Comparison of ENCODE assay signal across 8 mouse cellular contexts in the genomic region with DNA sequence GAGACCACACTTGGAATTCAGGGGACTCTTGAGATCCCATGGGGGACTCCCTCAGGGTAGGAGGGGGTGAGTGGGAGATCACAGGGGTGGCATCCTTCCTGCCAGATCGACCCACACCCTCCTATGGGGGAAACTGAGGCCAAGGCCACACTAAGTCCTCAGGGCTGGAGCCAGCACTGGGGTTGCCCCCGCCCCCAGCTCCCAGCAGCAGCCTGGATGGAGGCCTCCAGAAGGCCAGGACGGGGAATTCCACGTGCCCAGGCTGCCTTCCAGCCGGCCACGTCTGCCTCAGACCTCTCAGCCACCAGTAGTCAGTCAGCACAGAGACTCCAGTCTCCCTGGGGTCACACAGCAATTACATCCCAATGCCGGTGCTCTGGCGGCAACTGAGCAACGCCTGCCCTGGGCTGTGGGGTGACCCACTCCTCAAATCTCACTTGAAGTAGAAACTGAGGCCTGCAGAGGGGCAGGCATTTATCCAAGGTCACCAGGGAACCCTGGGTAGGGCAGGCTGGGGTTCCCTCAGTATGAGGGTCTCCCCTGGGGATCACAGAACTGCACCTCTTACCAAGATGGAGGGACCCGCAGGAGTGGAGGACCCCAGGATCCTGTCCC. TPM values are rescaled to one million over a fixed set of nuclear protein-coding genes. Genes with fewer than 3 reads are reported as not detected.
DNase-seq lines count a peak whose midpoint lies in the region; ATAC-seq lines count a peak whose summit lies in the region.

No protein-coding gene starts in this region.

- peak overlapping the region; percentile 85 for H3K4me2 ChIP-seq in intestine, embryonic 15.5 days (replicated peaks)
- H3K4me2 ChIP-seq in limb, embryonic 13.5 days (replicated peaks) = peak overlapping the region; percentile 85
- H3K4me2 ChIP-seq in neural tube, embryonic 11.5 days (ENCODE audit: low read depth) = no peak overlapping the region

- peak overlapping the region; percentile 71 for H3K27ac ChIP-seq in intestine, embryonic 15.5 days
- H3K27ac ChIP-seq in limb, embryonic 13.5 days = peak overlapping the region; percentile 48
- H3K27ac ChIP-seq in neural tube, embryonic 11.5 days (ENCODE audit: low read depth, low read length) = no peak overlapping the region

- DNase-seq in right cerebral cortex, postnatal 25 days = peak; percentile 29
- no peak for DNase-seq in right cerebral cortex, adult 2 months (ENCODE audit: low spot score in 2 of 2)
- DNase-seq in cerebellum, adult 9-10 months = peak; percentile 77
- DNase-seq in gastrocnemius, postnatal 14 days = peak; percentile 82
- DNase-seq in neural tube, embryonic 11.5 days (ENCODE audit: low spot score) = peak; percentile 12

- 45% methylated on average over 10 of the region's 10 CpGs for WGBS in intestine, embryonic 15.5 days
- 33% methylated on average over 10 of the region's 10 CpGs for WGBS in limb, embryonic 13.5 days
- WGBS in neural tube, embryonic 11.5 days = 20% methylated on average over 9 of the region's 10 CpGs

- H3K4me1 ChIP-seq in intestine, embryonic 15.5 days (replicated peaks) = peaks cover 36% of the 10 kb centered on the region
- peaks cover 39% of the 10 kb centered on the region for H3K4me1 ChIP-seq in limb, embryonic 13.5 days
- H3K4me1 ChIP-seq in neural tube, embryonic 11.5 days (ENCODE audit: control insufficient read depth, insufficient read depth, low read length) = peaks cover 14% of the 10 kb centered on the region

- ATAC-seq in intestine, embryonic 15.5 days = no peak
- no peak for ATAC-seq in limb, embryonic 13.5 days (ENCODE audit: low FRiP score, low read depth)
- no peak for ATAC-seq in neural tube, embryonic 11.5 days (ENCODE audit: insufficient read depth, low FRiP score, low TSS enrichment)
- no peak for ATAC-seq in megakaryocyte-erythroid progenitor cell, adult 5-6 weeks (replicated peaks; ENCODE audit: low FRiP score, low TSS enrichment, poor library complexity, severe bottlenecking)

- intact Hi-C loops in gastrocnemius, postnatal 14 days (cut with DNase I; ENCODE audit: low total_unique reads) = no loop called here

- H3K9me3 ChIP-seq in intestine, embryonic 15.5 days = no peaks in the 10 kb centered on the region
- H3K9me3 ChIP-seq in limb, embryonic 13.5 days = no peaks in the 10 kb centered on the region
- H3K9me3 ChIP-seq in neural tube, embryonic 11.5 days (ENCODE audit: control insufficient read depth, low read length) = no peaks in the 10 kb centered on the region

- peak overlapping the region; percentile 66 for H3K4me3 ChIP-seq in intestine, embryonic 15.5 days (replicated peaks)
- H3K4me3 ChIP-seq in limb, embryonic 13.5 days = peak overlapping the region; percentile 68
- no peak overlapping the region for H3K4me3 ChIP-seq in neural tube, embryonic 11.5 days (ENCODE audit: low read depth, low read length)

- no peaks in the 10 kb centered on the region for H3K27me3 ChIP-seq in intestine, embryonic 15.5 days (replicated peaks)
- peaks cover 45% of the 10 kb centered on the region for H3K27me3 ChIP-seq in limb, embryonic 13.5 days
- H3K27me3 ChIP-seq in neural tube, embryonic 11.5 days (ENCODE audit: control insufficient read depth, insufficient read depth, low read length) = peaks cover 60% of the 10 kb centered on the region

- H3K36me3 ChIP-seq in intestine, embryonic 15.5 days = no peaks in the 10 kb centered on the region
- H3K36me3 ChIP-seq in limb, embryonic 13.5 days = peaks cover 9% of the 10 kb centered on the region
- no peaks in the 10 kb centered on the region for H3K36me3 ChIP-seq in neural tube, embryonic 11.5 days (ENCODE audit: control insufficient read depth, insufficient read depth, low read length)

- H3K9ac ChIP-seq in intestine, embryonic 15.5 days = peak overlapping the region; percentile 35; the same call in 1 of the 2 replicates
- H3K9ac ChIP-seq in limb, embryonic 13.5 days = peak overlapping the region; percentile 84
- H3K9ac ChIP-seq in neural tube, embryonic 11.5 days (ENCODE audit: low read length) = no peak overlapping the region

RNA-seq across cellular contexts. Expression of gene Nfic, which starts 30.1 kb away (rescaled TPM):
- 100 to 1,000 TPM; 262 to 320 TPM for total RNA-seq in gastrocnemius, postnatal 14 days (2021)
- polyA plus RNA-seq in intestine, embryonic 15.5 days (2015; fragmentation: Nextera tagmentation; extraction: Ambion mirVana) = 52.8 and 56.0 TPM in 2 replicates
- polyA plus RNA-seq in limb, embryonic 13.5 days (2015; fragmentation: Nextera tagmentation; extraction: Ambion mirVana) = 77.2 and 82.8 TPM in 2 replicates
- polyA plus RNA-seq in neural tube, embryonic 11.5 days (2014; fragmentation: Nextera tagmentation; extraction: Ambion mirVana) = 16.8 TPM in 2 replicates
- 10.6 and 15.9 TPM in 2 replicates for total RNA-seq in megakaryocyte-erythroid progenitor cell, adult 5-6 weeks (2014; fragmentation: Nextera tagmentation)
- total RNA-seq in megakaryocyte-erythroid progenitor cell, adult 5-6 weeks (2017) = 3.0 and 3.4 TPM in 2 replicates

RNA-seq across cellular contexts. Expression of gene Smim24, which starts 32.5 kb away (rescaled TPM):
- under 1 TPM; 0.45 to 0.91 TPM for total RNA-seq in gastrocnemius, postnatal 14 days (2021)
- polyA plus RNA-seq in intestine, embryonic 15.5 days (2015; fragmentation: Nextera tagmentation; extraction: Ambion mirVana) = 235 and 288 TPM in 2 replicates
- 4.2 and 4.7 TPM in 2 replicates for polyA plus RNA-seq in limb, embryonic 13.5 days (2015; fragmentation: Nextera tagmentation; extraction: Ambion mirVana)
- 1.9 and 3.5 TPM in 2 replicates for polyA plus RNA-seq in neural tube, embryonic 11.5 days (2014; fragmentation: Nextera tagmentation; extraction: Ambion mirVana)
- 7.7 and 12.8 TPM in 2 replicates for total RNA-seq in megakaryocyte-erythroid progenitor cell, adult 5-6 weeks (2014; fragmentation: Nextera tagmentation)
- 7.4 and 7.5 TPM in 2 replicates for total RNA-seq in megakaryocyte-erythroid progenitor cell, adult 5-6 weeks (2017)

RNA-seq across cellular contexts. Expression of gene Gm48552, which starts 36.5 kb away (rescaled TPM):
- total RNA-seq in gastrocnemius, postnatal 14 days (2021) = under 1 TPM in 1 of 2 experiments, not detected in 1; 0.80 TPM
- polyA plus RNA-seq in intestine, embryonic 15.5 days (2015; fragmentation: Nextera tagmentation; extraction: Ambion mirVana) = 1.4 TPM in 1 of 2 replicates, not detected in the other
- polyA plus RNA-seq in limb, embryonic 13.5 days (2015; fragmentation: Nextera tagmentation; extraction: Ambion mirVana) = 1.7 and 1.9 TPM in 2 replicates
- 0.97 and 1.3 TPM in 2 replicates for polyA plus RNA-seq in neural tube, embryonic 11.5 days (2014; fragmentation: Nextera tagmentation; extraction: Ambion mirVana)
- 4.0 TPM in 1 of 2 replicates, not detected in the other for total RNA-seq in megakaryocyte-erythroid progenitor cell, adult 5-6 weeks (2014; fragmentation: Nextera tagmentation)
- not detected in 2 replicates for total RNA-seq in megakaryocyte-erythroid progenitor cell, adult 5-6 weeks (2017)

RNA-seq across cellular contexts. Expression of gene Gm48551, which starts 41.1 kb away (rescaled TPM):
- under 1 TPM; 0.41 to 0.47 TPM for total RNA-seq in gastrocnemius, postnatal 14 days (2021)
- polyA plus RNA-seq in intestine, embryonic 15.5 days (2015; fragmentation: Nextera tagmentation; extraction: Ambion mirVana) = 2.8 and 3.6 TPM in 2 replicates
- polyA plus RNA-seq in limb, embryonic 13.5 days (2015; fragmentation: Nextera tagmentation; extraction: Ambion mirVana) = 3.3 and 4.0 TPM in 2 replicates
- 1.7 and 3.0 TPM in 2 replicates for polyA plus RNA-seq in neural tube, embryonic 11.5 days (2014; fragmentation: Nextera tagmentation; extraction: Ambion mirVana)
- 1.2 and 6.3 TPM in 2 replicates for total RNA-seq in megakaryocyte-erythroid progenitor cell, adult 5-6 weeks (2014; fragmentation: Nextera tagmentation)
- 0.11 and 2.6 TPM in 2 replicates for total RNA-seq in megakaryocyte-erythroid progenitor cell, adult 5-6 weeks (2017)

RNA-seq across cellular contexts. Expression of gene Dohh, which starts 41.1 kb away (rescaled TPM):
- total RNA-seq in gastrocnemius, postnatal 14 days (2021) = 10 to 100 TPM; 38.6 to 39.8 TPM
- 89.2 and 100 TPM in 2 replicates for polyA plus RNA-seq in intestine, embryonic 15.5 days (2015; fragmentation: Nextera tagmentation; extraction: Ambion mirVana)
- 72.7 and 79.4 TPM in 2 replicates for polyA plus RNA-seq in limb, embryonic 13.5 days (2015; fragmentation: Nextera tagmentation; extraction: Ambion mirVana)
- 64.1 and 76.1 TPM in 2 replicates for polyA plus RNA-seq in neural tube, embryonic 11.5 days (2014; fragmentation: Nextera tagmentation; extraction: Ambion mirVana)
- 12.3 and 31.4 TPM in 2 replicates for total RNA-seq in megakaryocyte-erythroid progenitor cell, adult 5-6 weeks (2014; fragmentation: Nextera tagmentation)
- total RNA-seq in megakaryocyte-erythroid progenitor cell, adult 5-6 weeks (2017) = 31.2 and 37.8 TPM in 2 replicates

Comparison
In these comparisons a context has a peak if more than half of its experiments do, and no peak if none do; other contexts are left out.
1. DNase-seq: peak in right cerebral cortex, postnatal 25 days (single experiment), cerebellum, adult 9-10 months (single experiment), gastrocnemius, postnatal 14 days (single experiment) and neural tube, embryonic 11.5 days (single experiment); none in right cerebral cortex, adult 2 months (0 of 2).
2. RNA of gene Smim24, which starts 32.5 kb away (polyA plus RNA-seq): 235 to 288 TPM in intestine, embryonic 15.5 days; 4.2 to 4.7 TPM in limb, embryonic 13.5 days and 1.9 to 3.5 TPM in neural tube, embryonic 11.5 days; every median in the first group is over 10 times any median in the second.